Mouse (Mus musculus): ENCODE measurements around the gene Ap1b1.

GRCm38 (mm10) chr11:5008867-5009266 lies 22.2 kb downstream of the Ap1b1 start:
- TF ChIP-seq EP300 (optimal IDR thresholded peaks at IDR 0.05) = no peak
- TF ChIP-seq CTCF (IDR thresholded peaks at IDR 0.05; ENCODE audit: low read depth) = no peak
